Mouse (Mus musculus) macrophage (primary cell): ENCODE measurements around the gene Treml4. TPM values are rescaled to one million over a fixed set of nuclear protein-coding genes. Genes with fewer than 3 reads are reported as not detected.

Source experiments
- H3K27ac ChIP-seq: fragments of 350-480 bp; formaldehyde crosslinking; 2 replicates; pipeline ENCODE4 v1.9.0; 2021
- H3K36me3 ChIP-seq: fragments of 350-480 bp; formaldehyde crosslinking; 2 replicates; pipeline ENCODE4 v1.9.0; 2021; ENCODE audit errors: inconsistent target
- H3K4me3 ChIP-seq: fragments of 350-480 bp; formaldehyde crosslinking; 2 replicates; pipeline ENCODE4 v1.9.0; 2021; ENCODE audit errors: inconsistent target
- H3K79me2 ChIP-seq: fragments of 350-480 bp; formaldehyde crosslinking; 2 replicates; pipeline ENCODE4 v1.9.0; 2021; ENCODE audit errors: inconsistent target
- WGBS: methylation state at CpG from one replicate; pipeline ENCODE4 v1.1.7; 2026; ENCODE audit warnings: inconsistent platforms; ENCODE audit not compliant: missing documents; 5-methylcytosine and 5-hydroxymethylcytosine counted together
- polyA plus RNA-seq: library from polyadenylated mRNA; stranded (reverse); fragments of 250-400 nt; gene quantifications from 3 replicates; pipeline ENCODE4 v1.2.4, GENCODE M21; 2018; ENCODE audit warnings: inconsistent platforms

The Treml4 gene
- polyA plus RNA-seq, 1 experiment from 2014 or later: 1.5 TPM

- WGBS: 77% methylated on average over 2 of the region's 2 CpGs
- H3K27ac ChIP-seq: no peak overlapping the region
- no peak overlapping the region for H3K4me3 ChIP-seq
- H3K79me2 ChIP-seq: no peaks in the 10 kb centered on the region
- no peaks in the 10 kb centered on the region for H3K36me3 ChIP-seq
Observed at GRCm38 (mm10) chr17:48266138-48266537, 2.0 kb downstream of the Treml4 start.

- H3K4me3 ChIP-seq: no peak overlapping the region
- WGBS: 100% methylated on average over 2 of the region's 2 CpGs
- H3K27ac ChIP-seq: no peak overlapping the region
- H3K79me2 ChIP-seq: no peaks in the 10 kb centered on the region
- H3K36me3 ChIP-seq: no peaks in the 10 kb centered on the region
Observed at GRCm38 (mm10) chr17:48266610-48267304, 2.7 kb downstream of the Treml4 start.

GRCm38 (mm10) chr17:48267591-48267990 lies 3.5 kb downstream of the Treml4 start:
- WGBS: 56% methylated on average over 1 of the region's 1 CpGs
- Histone ChIP-seq H3K79me2 (no peaks in the 10 kb centered on the region), H3K27ac (no peak overlapping the region), H3K36me3 (no peaks in the 10 kb centered on the region), H3K4me3 (no peak overlapping the region)

- Histone ChIP-seq H3K79me2 (no peaks in the 10 kb centered on the region), H3K27ac (no peak overlapping the region), H3K4me3 (no peak overlapping the region), H3K36me3 (no peaks in the 10 kb centered on the region)
Observed at GRCm38 (mm10) chr17:48268276-48268675, 4.2 kb downstream of the Treml4 start.

GRCm38 (mm10) chr17:48269833-48270232 lies 5.7 kb downstream of the Treml4 start:
- Histone ChIP-seq H3K79me2 (no peaks in the 10 kb centered on the region), H3K27ac (no peak overlapping the region), H3K4me3 (no peak overlapping the region), H3K36me3 (no peaks in the 10 kb centered on the region)
- WGBS: 66% methylated on average over 4 of the region's 4 CpGs

- Histone ChIP-seq H3K27ac (no peak overlapping the region), H3K4me3 (no peak overlapping the region), H3K79me2 (no peaks in the 10 kb centered on the region), H3K36me3 (no peaks in the 10 kb centered on the region)
- 91% methylated on average over 5 of the region's 5 CpGs for WGBS
Observed at GRCm38 (mm10) chr17:48272158-48272557, 8.1 kb downstream of the Treml4 start.

- 89% methylated on average over 4 of the region's 4 CpGs for WGBS
- Histone ChIP-seq H3K4me3 (no peak overlapping the region), H3K36me3 (no peaks in the 10 kb centered on the region), H3K79me2 (no peaks in the 10 kb centered on the region), H3K27ac (no peak overlapping the region)
Observed at GRCm38 (mm10) chr17:48272598-48272997, 8.5 kb downstream of the Treml4 start.

- no peaks in the 10 kb centered on the region for H3K79me2 ChIP-seq
- H3K4me3 ChIP-seq: no peak overlapping the region
- no peak overlapping the region for H3K27ac ChIP-seq
- 27% methylated on average over 4 of the region's 4 CpGs for WGBS
- H3K36me3 ChIP-seq: no peaks in the 10 kb centered on the region
Observed at GRCm38 (mm10) chr17:48274098-48274497, 10.0 kb downstream of the Treml4 start.

- H3K27ac ChIP-seq: peak overlapping the region; percentile 66
- H3K79me2 ChIP-seq: no peaks in the 10 kb centered on the region
- no peak overlapping the region for H3K4me3 ChIP-seq
- 33% methylated on average over 6 of the region's 6 CpGs for WGBS
- no peaks in the 10 kb centered on the region for H3K36me3 ChIP-seq
Observed at GRCm38 (mm10) chr17:48274885-48275284, 10.8 kb downstream of the Treml4 start.

GRCm38 (mm10) chr17:48275736-48276135 lies 11.6 kb downstream of the Treml4 start:
- no peak overlapping the region for H3K4me3 ChIP-seq
- H3K27ac ChIP-seq: peak overlapping the region; percentile 66
- no peaks in the 10 kb centered on the region for H3K79me2 ChIP-seq
- H3K36me3 ChIP-seq: no peaks in the 10 kb centered on the region
- WGBS: 64% methylated on average over 5 of the region's 7 CpGs

- peak overlapping the region; percentile 46 for H3K27ac ChIP-seq
- no peaks in the 10 kb centered on the region for H3K36me3 ChIP-seq
- no peak overlapping the region for H3K4me3 ChIP-seq
- H3K79me2 ChIP-seq: no peaks in the 10 kb centered on the region
Observed at GRCm38 (mm10) chr17:48278381-48278780, 14.3 kb downstream of the Treml4 start.

GRCm38 (mm10) chr17:48279002-48279401 lies 14.9 kb downstream of the Treml4 start:
- 94% methylated on average over 4 of the region's 4 CpGs for WGBS
- H3K4me3 ChIP-seq: no peak overlapping the region
- H3K79me2 ChIP-seq: no peaks in the 10 kb centered on the region
- peak overlapping the region; percentile 46 for H3K27ac ChIP-seq
- no peaks in the 10 kb centered on the region for H3K36me3 ChIP-seq

- no peak overlapping the region for H3K27ac ChIP-seq
- H3K36me3 ChIP-seq: no peaks in the 10 kb centered on the region
- no peak overlapping the region for H3K4me3 ChIP-seq
- WGBS: 57% methylated on average over 12 of the region's 18 CpGs
- no peaks in the 10 kb centered on the region for H3K79me2 ChIP-seq
Observed at GRCm38 (mm10) chr17:48280943-48281738, 17.0 kb downstream of the Treml4 start.

GRCm38 (mm10) chr17:48281739-48282085 lies 17.6 kb downstream of the Treml4 start:
- Histone ChIP-seq H3K36me3 (no peaks in the 10 kb centered on the region), H3K27ac (no peak overlapping the region), H3K79me2 (no peaks in the 10 kb centered on the region), H3K4me3 (no peak overlapping the region)
- WGBS: 37% methylated on average over 3 of the region's 3 CpGs

- H3K36me3 ChIP-seq: no peaks in the 10 kb centered on the region
- H3K4me3 ChIP-seq: no peak overlapping the region
- WGBS: 35% methylated on average over 1 of the region's 1 CpGs
- peak overlapping the region; percentile 67 for H3K27ac ChIP-seq
- no peaks in the 10 kb centered on the region for H3K79me2 ChIP-seq
Observed at GRCm38 (mm10) chr17:48286765-48287164, 22.7 kb downstream of the Treml4 start.
